Mouse (Mus musculus) mesoderm, embryonic 11.5 days (tissue): ENCODE measurements around the gene Ipo7.
"Not testable (repeated sequence)": the region's sequence is repeated elsewhere in the genome, so short reads cannot be mapped to it uniquely, and the experiment has no call there.

Experiments used
- DNase-seq: peaks from one replicate; pipeline ENCODE4 v3.0.0-alpha.2; 2012; ENCODE audit warnings: low read depth, low spot score

The Ipo7 gene

DNA sequence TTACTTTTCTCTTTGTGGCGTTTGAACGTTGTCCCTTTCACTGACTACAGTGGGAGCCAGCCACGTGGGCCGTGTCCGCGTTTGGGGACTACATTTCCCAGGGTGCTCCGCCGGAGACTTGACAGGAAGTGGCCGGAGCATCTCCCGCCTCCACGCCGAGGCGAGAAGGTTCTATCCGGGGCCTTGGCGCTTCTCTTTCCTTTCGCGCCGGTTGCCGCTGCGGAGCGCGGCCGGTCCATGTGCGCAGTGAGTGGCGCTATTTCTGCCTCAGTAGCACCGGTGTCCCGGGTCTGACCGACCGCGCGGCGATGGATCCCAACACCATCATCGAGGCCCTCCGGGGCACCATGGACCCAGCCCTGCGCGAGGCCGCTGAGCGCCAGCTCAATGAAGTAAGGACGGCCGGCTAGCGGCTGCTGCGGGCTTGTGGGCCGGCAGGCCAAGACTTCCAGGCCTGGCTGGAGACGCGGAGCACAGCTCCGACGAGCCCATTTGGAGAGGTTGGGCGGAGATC, at the start of gene Ipo7:
TSS of gene Ipo7 (plus strand) at position 158 of the 514 bp plus-strand sequence.
- DNase-seq = peak; percentile 92

- DNase-seq = peak; percentile 72
Measured at GRCm38 (mm10) chr7:109968924-109969450, 49.1 kb upstream of the Ipo7 start.

DNA sequence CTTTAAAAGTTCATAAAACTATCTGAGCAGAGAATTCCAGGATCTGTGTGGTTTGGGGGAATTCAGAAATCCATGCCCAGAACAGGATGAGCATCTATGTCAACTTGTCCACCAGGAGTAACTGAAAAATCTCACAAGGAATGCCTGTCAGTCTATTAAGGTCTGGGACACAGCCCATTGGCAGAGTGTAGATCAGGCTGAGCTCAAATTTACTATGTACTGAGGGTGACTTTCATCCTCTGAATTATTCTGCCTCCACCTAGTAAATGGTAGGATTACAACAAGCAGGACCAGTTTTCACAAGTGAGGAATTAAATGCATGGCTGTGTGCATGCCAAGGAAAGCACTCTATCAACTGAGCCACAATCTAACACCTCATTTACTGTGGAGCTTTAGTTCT, 48.5 kb upstream of the Ipo7 start:
- DNase-seq = no peak

DNA sequence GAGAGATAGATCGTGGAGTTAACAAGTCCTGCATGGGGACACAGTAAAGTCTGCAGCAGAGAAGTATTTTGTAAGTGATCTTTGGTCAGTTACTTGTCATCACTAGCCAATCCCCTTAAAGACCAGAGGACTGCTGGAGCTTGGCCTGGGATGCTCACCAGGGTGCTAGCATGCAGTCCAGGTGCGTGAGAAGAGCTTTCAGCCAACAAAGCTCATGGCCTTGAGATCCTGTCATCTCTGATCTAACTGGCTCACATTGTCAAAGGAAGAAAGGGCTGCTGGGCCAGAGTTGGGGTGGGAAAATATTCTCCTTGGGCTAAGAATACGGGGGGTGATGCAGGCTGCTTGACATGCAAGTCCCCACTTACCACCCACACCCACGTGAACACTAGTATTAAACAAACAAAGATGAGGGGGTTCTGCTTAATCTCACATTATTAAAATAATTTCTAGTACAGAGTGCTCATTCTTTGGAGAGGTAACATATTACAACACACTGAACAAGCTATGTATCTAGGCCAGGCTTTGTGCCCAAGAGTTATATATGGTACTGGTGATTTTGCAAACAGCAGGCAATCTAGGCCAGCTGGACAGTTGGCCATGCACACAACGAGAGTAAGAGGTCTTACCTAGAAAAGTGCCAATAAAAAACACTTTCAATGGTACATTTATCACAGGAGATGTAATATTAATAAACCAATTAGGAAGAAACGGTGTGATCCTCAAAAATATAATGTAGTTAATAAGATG, 41.9 kb upstream of the Ipo7 start:
- no peak for DNase-seq

GRCm38 (mm10) chr7:109977131-109977530, 40.9 kb upstream of the Ipo7 start:
- not testable (repeated sequence) for DNase-seq

- not testable (repeated sequence) for DNase-seq
Measured at GRCm38 (mm10) chr7:109984608-109985007, 33.5 kb upstream of the Ipo7 start.

DNA sequence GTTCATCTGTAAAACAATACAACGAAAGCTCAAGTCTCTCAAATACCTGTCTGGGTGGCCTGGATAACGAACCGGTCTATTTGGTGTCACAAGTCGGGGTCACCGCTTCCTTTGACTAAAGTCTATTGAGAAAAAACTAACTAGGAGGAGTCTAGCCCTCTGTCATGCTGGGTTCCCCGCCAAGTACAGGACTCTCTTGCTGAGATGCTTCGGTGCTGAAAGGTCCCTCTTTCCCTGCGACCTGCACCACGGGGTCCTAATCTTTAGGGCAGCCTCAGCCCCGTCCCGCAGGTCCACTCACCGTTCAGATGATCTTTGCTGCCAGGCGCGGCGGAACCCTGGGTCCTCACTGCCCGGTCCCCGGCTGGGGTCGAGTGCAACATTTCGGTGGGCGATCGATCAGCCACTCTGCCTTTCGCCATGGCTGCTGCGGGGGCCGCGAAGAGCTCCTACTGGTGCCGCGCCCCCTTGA, 32.4 kb upstream of the Ipo7 start:
- DNase-seq = peak; percentile 12

GRCm38 (mm10) chr7:109986133-109986669, 31.9 kb upstream of the Ipo7 start:
- peak; percentile 99 for DNase-seq

DNA sequence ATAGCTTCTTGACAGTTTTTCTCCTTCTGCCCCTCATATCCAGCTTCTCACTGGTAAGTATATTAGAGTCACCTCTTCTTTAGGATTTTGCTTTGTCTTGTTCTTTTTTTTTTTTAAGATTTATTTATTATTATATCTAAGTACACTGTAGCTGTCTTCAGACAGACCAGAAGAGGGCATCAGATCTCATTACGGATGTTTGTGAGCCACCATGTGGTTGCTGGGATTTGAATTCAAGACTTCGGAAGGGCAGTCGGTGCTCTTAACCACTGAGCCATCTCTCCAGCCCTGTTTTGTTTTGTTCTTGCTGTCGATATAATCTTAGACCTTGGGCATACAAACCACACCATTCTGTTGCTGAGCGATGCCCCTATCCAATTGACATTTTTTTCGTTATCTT, 31.3 kb upstream of the Ipo7 start, which contains the start of gene Tmem41b:
TSS of gene Tmem41b (minus strand) at position 155 of the 400 bp plus-strand sequence.
- not testable (repeated sequence) for DNase-seq

GRCm38 (mm10) chr7:109991286-109991685, 26.8 kb upstream of the Ipo7 start:
- DNase-seq = no peak

GRCm38 (mm10) chr7:109993157-109993959, 24.7 kb upstream of the Ipo7 start:
- no peak for DNase-seq

DNA sequence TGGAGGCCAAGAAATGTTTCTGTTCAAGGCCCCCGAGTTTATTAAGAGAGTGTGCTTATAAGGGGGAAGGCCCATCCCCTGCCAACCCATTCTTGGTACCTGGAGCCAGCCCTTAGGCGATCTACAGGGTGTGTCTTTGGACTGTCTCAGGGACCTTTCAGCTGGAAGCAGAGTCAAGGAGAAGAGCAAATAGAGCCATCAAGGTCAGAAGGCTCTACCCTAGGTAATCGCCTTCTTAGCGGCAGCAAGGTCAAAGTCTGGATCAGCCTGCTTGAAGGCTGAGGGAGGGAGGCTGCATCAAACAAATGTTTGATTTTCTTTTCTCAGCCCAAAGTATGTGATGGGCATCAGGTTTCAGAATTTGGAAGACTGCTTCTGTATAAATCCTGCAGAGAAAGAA, 19.7 kb upstream of the Ipo7 start:
- DNase-seq = no peak

GRCm38 (mm10) chr7:110002092-110002491, 16.0 kb upstream of the Ipo7 start:
- no peak for DNase-seq

- peak; percentile 55 for DNase-seq
Measured at GRCm38 (mm10) chr7:110002968-110003367, 15.1 kb upstream of the Ipo7 start.

GRCm38 (mm10) chr7:110005976-110006375, 12.1 kb upstream of the Ipo7 start:
- DNase-seq = no peak

GRCm38 (mm10) chr7:110006471-110007195, 11.4 kb upstream of the Ipo7 start:
- no peak for DNase-seq

- no peak for DNase-seq
Measured at GRCm38 (mm10) chr7:110008513-110008912, 9.6 kb upstream of the Ipo7 start.

- no peak for DNase-seq
Measured at GRCm38 (mm10) chr7:110009084-110009483, 9.0 kb upstream of the Ipo7 start.

DNA sequence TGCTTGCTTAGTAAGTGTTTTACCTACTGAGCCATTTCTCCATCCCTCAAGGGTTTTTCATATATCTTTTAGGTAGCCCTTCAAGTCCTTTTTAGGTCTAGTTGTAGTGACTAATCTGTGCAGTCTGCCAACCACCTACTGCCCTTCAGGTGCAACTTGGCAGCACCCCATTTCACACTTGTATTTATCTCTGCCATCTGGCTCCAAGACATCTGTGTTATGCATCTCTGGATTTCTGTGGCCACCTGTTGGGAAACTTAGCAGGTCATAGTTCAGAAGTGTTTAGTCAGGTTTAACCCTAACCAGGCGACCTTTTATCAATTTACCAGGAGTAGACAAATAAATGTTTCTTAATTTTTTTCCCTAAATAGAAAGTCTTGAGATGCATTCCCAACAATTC, 6.7 kb upstream of the Ipo7 start:
- DNase-seq = no peak

DNA sequence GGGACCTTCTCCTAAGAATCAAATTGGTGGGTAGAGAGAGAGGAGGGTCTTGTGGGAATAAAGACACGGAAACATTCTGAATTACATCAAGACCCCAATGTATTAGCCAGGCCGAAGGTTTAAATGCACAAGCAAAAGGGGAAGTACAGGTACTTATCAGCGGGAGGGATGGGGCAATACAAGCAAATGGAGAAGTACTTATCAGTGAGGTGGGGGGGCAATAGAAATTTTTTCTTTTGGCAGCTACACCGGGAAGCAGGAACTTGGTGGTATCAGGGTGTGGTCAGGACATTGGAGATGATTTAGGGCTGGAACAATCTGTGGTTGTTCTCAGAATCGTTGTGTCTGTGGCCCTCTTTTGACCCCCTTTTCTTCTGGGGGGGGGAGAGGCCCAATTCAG, 3.8 kb upstream of the Ipo7 start:
- no peak for DNase-seq
